Mouse (Mus musculus) left cerebral cortex, postnatal 36 days (tissue): ENCODE measurements around the gene Btbd9. TPM values are rescaled to one million over a fixed set of nuclear protein-coding genes. Genes with fewer than 3 reads are reported as not detected.

ENCODE experiments used
- DNase-seq, 2 experiments: peaks; one replicate each; pipeline ENCODE4 v3.0.0; 2021 to 2022; ENCODE audit warnings: low spot score in 2 of 2, mixed read lengths in 1 of 2
- intact Hi-C: fragments of 180-260 bp; cut with DNase I; formaldehyde crosslinking; loops from one replicate; pipeline ENCODE4 v1.15.1; 2025
- total RNA-seq, 2 experiments: library from RNA; stranded (reverse); gene quantifications; 2 replicates each; pipeline ENCODE4 v1.2.3; 2021

Btbd9 gene
- total RNA-seq, 2 experiments from 2014 or later = 80.5 to 105 TPM

GRCm38 (mm10) chr17:30564971-30565370, 11.3 kb downstream of the Btbd9 start:
- intact Hi-C loops = no loop called here
- DNase-seq = no peak

DNA sequence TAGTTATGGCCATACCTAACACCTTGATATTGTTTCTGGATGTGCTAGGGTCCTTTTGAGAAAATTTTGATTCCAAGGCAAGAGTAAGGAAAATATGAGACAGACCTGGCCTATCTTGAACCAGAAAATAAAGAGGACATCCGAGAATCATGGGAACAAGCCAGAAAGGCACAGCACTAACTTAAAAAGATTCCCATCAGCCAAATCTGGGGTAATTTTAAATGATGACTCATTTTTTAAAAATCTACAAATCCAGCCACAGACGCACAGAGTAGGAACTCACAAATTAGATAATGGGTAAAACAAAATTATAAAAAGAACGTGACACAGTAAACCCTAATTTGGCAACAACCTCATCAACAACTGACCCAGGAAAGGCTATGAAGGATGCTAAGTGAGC, 11.9 kb downstream of the Btbd9 start:
- intact Hi-C loops = no loop called here

GRCm38 (mm10) chr17:30563484-30564075, 12.7 kb downstream of the Btbd9 start:
- DNase-seq = no peak
- intact Hi-C loops = no loop called here

More for the DNA sequence above, 11.9 kb downstream of the Btbd9 start:
- DNase-seq = no peak

DNA sequence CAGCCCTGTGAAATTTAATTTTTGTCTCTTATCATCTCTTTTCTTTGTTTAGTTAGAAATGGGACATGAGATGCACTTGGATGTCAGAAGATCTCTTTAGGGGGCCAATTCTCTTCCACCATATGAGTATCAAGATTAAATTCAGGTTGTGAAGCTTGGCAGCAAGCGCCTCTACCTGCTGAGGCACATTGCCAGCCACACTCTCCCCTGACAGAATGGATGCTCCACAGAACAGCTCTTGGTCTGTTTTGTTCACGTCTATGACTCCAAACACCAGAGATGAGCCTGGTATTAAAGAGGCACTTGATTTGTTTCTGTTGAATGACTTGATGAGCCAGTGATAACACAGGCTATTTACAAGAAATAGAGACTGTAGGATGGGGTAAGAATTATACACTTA, 13.5 kb downstream of the Btbd9 start:
- intact Hi-C loops = no loop called here
- DNase-seq = no peak

GRCm38 (mm10) chr17:30559536-30559935, 16.8 kb downstream of the Btbd9 start:
- intact Hi-C loops = no loop called here
- no peak for DNase-seq

DNA sequence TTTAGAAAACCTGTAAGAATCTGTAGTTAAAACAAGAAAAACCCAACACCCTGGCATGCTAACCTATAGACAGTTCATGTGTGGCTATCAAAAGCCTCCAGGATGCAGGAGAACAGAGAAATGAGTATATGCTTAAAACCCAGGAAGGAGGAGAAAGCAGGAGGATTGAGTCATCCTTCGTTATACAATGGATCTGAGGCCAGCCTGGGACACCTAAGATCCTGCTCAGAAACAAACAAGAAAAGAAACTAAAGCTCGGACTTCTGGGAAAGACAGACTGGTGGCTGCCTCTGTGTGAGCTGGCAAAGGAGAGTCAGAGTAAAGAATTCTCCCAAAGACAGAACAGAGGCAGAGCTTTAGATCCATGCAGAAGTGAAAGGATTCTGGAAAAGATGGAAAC, 17.7 kb downstream of the Btbd9 start:
- intact Hi-C loops = no loop called here
- no peak for DNase-seq

DNA sequence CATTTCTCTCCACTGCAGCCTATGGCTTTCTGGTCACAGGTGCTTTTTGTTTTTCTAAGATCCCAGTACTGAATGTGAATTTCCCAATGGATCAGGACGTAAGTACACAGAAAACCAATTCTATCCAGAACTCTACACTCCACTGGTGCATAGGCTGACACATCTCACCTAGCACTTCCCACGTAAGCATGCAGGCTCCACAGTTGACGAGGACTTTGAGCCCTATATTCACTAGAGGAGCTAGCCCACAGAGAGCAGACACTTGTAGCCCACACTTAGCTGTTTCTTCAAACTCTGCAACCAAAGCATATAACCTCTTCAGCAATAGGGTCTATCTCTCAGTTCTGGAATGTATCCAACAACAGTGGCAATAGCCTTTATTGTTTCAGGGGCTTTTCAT, 19.8 kb downstream of the Btbd9 start:
- intact Hi-C loops = no loop called here
- no peak for DNase-seq

- DNase-seq = no peak
- intact Hi-C loops = no loop called here
Measured at GRCm38 (mm10) chr17:30553027-30553937, 23.0 kb downstream of the Btbd9 start.

GRCm38 (mm10) chr17:30550774-30551107, 25.5 kb downstream of the Btbd9 start:
- intact Hi-C loops = no loop called here

GRCm38 (mm10) chr17:30549899-30550773, 26.2 kb downstream of the Btbd9 start:
- intact Hi-C loops = no loop called here
- DNase-seq = peak; percentile 49 to 50

More at GRCm38 (mm10) chr17:30550774-30551107, 25.5 kb downstream of the Btbd9 start:
- DNase-seq = peak; percentile 55 to 58

DNA sequence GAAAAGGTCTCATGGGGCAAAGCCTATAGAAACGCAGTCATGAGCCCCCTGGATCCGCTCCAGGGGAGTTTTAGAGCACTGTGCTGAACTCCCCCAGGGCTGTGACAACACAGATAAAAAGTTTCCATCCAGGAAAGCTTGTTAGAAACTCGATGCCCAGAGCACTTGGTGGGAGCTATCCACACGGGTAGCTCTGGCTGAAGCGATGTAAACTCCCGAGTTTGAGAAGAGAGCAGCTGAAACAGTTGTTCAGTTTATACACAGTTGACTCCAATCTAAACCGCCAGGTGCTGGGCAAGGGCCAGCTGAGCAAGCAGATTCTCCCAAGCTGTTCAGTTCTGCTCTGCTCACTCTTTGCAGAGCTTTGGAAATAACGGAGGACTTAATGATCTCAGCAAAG, 37.2 kb downstream of the Btbd9 start:
- peak in 1 of 2 experiments; percentile 36 for DNase-seq
- intact Hi-C loops = no loop called here

DNA sequence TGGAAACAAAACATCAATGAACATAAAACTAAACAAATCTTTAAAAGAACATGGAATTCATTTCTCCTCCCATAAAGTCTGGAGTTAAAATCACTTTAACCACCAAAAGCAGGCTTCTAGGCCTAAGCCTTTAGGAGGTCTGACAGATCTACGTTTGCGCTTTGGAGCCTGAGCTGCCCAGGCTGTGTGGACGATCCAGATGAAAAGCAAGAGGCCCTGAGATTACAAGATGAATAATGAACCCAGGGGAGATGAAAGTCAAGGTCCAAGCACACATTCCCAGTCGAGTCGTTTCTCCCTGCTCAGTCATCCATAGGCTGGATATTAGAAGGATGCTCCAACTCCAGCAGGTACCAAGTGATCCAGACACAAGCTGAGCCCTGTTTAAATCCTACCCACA, 39.6 kb downstream of the Btbd9 start:
- intact Hi-C loops = no loop called here

DNA sequence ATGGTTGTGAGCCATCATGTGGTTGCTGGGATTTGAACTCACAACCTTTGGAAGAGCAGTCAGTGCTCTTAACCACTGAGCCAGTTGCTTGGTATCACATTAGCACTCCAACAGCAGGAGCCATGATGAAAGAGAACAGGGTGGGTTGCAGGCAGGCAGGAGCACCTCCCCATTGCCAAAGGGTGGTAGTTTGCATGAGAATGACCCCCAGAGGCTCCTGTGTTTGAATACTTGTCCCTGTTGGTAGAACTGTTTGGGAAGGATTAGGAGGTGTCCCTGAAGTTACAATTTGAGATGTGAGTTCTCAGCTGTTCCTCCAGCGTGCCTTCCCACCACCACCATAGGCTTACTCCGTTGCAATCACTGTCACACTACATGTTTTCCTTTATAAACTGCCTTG, 43.2 kb downstream of the Btbd9 start:
- intact Hi-C loops = no loop called here
- no peak for DNase-seq

More for the DNA sequence above, 39.6 kb downstream of the Btbd9 start:
- DNase-seq = no peak

GRCm38 (mm10) chr17:30530542-30530940, 45.7 kb downstream of the Btbd9 start:
- intact Hi-C loops = no loop called here

GRCm38 (mm10) chr17:30529632-30530541, 46.4 kb downstream of the Btbd9 start:
- peak in 1 of 2 experiments; percentile 34 for DNase-seq
- intact Hi-C loops = no loop called here

More at GRCm38 (mm10) chr17:30530542-30530940, 45.7 kb downstream of the Btbd9 start:
- DNase-seq = no peak

DNA sequence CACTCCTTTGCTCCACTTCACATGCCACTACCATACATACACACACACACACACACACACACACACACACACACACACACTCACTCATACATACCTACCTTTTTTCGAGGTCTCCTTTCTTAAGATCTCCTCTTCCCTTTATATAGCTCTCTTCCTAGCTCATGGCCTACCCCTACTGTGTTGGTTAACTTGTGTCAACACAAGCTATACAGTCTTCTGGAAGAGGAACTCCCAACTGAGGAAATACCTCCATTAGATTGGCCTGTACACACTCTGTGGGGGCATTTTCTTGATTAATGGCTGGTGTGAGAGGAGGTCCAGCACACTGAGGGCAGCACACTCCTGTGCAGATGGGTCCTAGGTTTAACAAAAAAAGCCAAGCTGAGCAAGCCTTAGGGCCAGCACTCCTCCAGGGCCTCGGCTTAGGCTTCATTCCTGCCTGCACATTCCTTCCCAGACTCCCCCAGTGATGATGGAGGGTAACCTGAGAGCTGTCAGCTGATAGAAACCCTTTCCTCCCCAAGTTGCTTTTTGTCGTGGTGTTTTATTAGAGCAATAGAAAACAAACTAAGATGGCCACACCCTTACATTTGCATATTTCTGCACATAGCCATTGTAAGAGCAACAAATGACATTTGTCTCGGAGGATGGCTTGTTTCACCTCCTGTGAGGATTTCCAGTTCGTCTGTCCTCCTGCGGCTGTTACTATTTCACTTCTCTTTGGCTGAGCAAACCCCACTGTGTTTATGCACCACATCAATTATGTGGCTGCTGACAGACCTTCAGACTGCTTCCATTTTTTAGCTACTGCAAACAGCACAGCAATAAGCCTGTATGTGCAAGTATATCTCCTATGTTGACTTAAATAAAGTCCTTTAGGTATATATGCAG, 50.6 kb downstream of the Btbd9 start:
- DNase-seq = no peak
- intact Hi-C loops = no loop called here

GRCm38 (mm10) chr17:30524451-30524850, 51.8 kb downstream of the Btbd9 start:
- peak; percentile 81 to 82 for DNase-seq
- intact Hi-C loops = loop anchor here (5.0 kb wide), 1 partner anchor 58 kb away; no protein-coding TSS in a partner anchor

DNA sequence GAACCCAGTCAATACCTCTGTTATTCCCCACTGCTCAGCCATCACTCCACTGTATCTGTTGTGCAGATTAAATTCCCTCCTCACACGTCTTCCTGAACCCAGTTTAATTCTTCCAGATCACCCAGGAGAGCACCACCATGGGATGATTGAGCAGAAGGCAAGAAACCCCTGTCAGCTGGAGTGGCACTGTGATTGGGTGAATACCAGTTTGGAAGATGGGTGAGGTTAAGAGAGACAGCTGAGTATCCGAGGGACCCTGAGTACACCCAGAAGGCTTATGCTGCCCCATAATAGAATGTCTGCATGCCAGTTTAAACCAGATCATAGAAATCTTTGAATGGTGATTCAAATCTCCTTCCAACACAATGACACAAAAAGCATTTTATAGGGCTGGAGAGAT, 52.5 kb downstream of the Btbd9 start:
- no peak for DNase-seq
- intact Hi-C loops = loop anchor here (5.0 kb wide), 1 partner anchor 59 kb away; no protein-coding TSS in a partner anchor
